Mouse (Mus musculus): ENCODE results near the gene Cntnap5c.

DNA sequence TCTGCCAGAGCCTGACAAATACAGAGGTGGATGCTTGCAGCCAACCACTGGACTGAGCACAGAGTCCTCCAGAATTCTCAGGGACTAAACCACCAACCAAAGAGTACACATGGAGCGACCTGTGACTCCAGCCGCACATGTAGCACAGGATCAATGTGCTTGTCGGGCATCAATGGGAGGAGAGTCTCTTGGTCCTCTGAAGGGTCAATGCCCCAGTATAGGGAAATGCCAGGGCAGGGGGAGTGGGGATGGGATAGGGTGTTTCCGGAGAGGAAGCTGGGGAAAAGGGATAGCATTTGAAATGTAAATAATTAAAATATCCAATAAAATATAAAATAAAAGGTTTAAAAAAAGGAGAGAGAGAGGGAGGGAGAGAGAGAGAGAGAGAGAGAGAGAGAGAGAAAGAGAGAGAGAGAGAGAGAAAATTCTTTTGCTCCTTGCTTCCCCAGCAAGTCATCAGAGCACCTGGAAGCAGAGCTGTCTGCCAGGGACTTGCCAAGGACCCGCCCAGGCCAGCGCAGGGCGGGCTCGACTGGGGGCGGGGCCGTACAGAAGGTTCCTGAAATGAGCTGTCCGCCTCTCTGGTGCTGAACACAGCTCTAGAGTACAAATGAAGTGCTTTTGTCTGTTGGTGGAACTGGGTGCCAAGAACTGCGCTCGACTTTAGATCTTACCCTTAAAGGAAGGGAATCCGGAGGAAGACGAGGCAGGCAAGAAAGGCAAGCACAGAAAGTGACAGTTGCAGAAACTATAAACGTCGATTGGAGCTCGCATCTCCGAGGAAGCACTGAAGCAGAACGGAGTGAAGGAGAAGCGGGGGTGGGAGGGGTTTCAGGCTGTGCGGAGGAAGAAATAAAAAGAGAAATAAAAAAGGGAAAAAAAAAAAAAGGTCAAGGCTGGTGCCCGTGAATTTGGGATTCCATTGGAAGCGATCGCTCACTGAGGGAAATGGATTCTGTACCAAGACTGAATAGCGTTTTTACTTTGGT is at the start of gene Cntnap5c:
- TF ChIP-seq CTCF (IDR thresholded peaks at IDR 0.05; ENCODE audit: control insufficient read depth, insufficient read depth, low read length) = no peak
- TF ChIP-seq POLR2A (IDR thresholded peaks at IDR 0.05; ENCODE audit: borderline replicate concordance, control insufficient read depth, low read depth, low read length) = no peak

Measured in bone marrow, adult 2 months (tissue).